Mouse (Mus musculus) yolk sac, embryonic 10.5 days (tissue): Measurements from ENCODE around the gene Taf4.

Source experiments
- DNase-seq: peaks from one replicate; pipeline ENCODE4 v3.0.0-alpha.2; 2017; ENCODE audit warnings: low spot score

The Taf4 gene

DNA sequence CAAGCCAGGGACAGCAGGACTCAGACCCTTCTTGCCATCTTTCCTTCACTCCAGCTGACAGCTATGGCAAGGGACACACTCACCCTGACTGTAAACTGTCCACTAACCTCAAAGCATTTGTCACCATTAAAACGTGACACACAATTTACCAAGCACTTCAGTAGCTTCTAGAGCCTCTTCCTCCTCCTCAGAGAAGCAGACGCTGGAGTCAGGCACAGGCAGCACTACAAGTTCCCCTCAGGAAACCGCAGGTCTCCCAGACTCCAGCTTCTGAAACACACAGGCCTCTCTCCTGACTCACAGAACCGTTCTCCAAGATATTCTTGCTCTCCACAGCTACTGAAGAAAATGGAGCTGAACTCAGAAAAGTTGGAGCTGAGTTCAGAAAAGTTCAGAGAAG lies 39.4 kb downstream of the Taf4 start:
- DNase-seq, result no peak

DNA sequence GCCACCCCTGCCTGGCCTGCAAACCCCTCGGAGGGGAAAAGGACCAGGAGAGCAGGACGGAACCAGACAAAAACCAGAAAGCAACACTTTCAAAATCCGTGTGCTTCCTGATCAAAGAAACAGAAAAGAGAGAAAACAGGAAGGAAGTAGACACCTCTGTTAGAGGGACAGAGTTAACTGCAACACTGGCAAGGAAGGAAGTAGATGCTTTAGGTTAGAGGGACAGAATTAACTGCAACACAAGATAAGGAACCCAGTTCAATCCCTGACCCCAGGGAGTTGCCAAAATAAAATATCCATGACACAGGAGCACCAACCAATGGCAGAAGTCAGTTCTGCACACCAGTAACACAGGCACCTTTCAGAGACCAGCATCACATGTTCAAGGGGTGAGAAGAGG lies 42.3 kb downstream of the Taf4 start:
- no peak for DNase-seq

DNA sequence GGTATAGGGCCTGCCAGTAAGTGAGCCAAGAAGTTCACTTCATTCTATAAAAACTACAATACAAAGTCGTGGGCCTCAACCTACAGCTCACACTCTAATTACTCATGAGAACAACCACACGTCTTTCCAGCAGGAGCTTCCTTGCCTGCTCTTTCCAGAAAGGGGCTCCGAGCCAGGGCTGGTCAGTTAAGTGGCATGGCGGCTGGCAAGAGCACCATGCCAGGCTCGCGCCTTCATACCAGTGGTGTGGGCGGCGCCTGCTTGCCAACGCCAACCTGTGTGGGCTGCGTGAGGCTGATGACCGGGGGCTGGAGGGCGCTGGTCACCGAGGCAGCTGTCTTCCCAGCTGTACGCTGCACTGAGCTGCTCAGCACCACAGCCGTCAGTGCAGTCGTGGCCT lies 44.7 kb downstream of the Taf4 start:
- no peak for DNase-seq

DNA sequence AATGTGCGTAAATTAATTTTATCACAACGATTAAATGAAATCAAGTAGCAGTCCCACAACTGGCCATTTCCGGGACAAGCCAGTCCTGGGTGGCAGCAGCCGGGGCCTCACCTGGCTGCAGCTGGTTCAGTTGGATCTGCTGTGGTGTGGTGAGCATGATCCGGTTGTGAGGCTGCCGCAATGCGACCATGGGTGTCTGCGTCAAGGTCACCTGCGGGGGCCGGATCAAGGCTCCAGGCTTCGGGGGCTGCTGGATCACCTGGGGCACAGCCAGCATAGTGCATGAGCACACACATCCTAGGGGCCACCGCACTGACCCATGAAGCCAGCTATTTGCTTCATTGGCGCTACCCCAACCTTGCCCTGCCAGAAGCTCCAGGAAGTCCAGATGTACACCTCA lies 47.3 kb downstream of the Taf4 start:
- no peak for DNase-seq

DNA sequence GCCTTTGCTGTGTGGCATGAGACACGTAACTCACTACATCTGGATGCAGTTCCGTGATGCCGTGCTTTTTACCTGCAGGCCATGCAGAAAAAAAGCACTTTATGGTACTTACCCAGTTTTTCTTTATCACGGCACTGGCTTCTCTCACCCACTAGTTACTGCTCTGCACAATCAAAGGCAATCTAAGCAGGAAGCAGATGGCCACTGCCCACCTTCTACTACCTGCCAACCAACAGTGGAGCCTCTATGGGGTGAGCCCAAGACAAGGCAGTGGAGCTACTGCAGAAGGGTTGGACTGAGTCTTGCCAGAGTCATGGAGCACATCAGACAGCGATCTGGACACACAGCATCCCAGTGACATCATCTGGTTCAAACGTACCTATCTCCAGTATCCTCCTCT lies 52.4 kb downstream of the Taf4 start:
- DNase-seq, result no peak

DNA sequence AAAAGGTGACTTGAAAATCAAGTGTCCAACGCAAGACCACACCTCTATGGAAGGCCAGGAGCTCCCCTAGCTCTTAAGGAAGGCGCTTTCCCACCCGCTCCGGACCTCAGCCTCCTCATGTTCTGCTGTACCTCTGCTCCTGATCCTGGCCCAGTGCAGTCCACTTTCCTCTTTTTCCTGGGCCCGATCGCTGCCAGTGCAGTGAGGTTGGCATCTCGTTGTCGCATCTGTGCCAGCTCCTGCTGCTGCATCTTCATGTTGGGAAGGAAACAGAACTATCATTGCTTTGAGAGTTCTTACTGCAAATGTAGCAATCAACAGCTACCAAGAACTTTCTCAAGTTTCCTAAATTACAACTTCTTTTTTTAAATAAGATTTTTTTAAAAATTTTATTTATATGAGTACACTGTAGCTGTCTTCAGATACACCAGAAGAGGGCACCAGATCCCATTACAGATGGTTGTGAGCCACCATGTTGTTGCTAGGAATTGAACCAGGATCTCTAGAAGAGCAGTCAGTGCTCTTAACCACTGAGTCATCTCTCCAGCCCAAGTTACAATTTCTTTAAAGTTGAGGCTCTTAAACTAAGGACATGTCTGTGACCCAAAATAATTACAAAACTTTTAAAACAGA lies 55.3 kb downstream of the Taf4 start:
- no peak for DNase-seq

DNA sequence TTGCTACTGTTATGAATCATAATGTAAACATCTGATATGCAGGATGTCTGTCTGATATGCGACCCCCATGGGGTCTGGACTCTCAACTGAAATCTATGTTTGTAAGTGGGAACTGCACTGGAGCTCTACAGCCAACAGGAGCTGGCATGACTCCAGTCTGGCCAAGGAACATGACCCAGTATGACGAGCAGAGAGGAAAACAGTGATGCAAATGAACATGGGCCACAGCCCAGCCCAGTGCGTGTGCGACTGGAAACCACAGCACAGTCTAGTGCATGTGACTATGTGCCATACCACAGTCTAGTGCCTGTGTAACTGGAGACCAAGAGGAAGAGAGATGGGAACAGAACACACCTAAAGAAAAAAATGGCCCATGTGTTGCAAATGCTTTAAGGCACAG lies 56.4 kb downstream of the Taf4 start:
- no peak for DNase-seq

DNA sequence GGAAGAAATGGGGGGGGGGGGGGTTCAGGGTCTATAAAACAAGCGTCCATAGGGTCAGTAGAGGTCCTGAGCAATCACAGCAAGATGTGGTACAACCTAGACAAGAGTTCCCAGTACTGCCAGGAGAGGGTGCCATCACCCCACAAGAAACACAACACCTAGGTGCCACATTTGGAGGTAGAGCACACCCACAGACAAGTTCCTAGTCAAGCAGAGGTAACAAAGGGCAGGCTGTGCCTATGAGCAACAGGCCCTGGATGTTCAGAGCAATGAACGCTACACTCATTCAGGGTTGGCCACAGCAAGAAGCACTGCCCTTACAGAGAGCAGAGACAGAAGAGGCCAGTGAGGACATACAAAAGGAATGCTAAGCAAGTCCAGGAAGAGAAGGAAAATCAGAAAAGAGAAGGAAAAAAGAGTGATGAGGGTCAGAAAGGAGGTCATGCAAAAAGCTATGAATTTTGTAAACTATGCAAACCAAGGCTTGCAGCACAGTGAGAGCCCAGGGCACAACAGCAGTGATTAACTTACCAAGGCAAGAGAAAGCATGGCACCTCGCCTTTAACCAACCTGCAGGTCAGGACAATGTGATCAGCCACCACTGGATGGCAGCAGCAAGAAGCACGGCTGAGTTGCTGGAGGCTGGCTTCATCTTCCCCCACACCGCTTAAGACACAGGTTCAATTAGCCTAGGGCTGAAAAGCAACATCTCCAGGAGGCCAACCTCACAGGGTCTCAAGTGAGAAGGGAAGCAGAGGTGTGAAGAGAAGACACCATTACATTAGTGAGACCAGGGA lies 59.4 kb downstream of the Taf4 start:
- peak; percentile 35 for DNase-seq

DNA sequence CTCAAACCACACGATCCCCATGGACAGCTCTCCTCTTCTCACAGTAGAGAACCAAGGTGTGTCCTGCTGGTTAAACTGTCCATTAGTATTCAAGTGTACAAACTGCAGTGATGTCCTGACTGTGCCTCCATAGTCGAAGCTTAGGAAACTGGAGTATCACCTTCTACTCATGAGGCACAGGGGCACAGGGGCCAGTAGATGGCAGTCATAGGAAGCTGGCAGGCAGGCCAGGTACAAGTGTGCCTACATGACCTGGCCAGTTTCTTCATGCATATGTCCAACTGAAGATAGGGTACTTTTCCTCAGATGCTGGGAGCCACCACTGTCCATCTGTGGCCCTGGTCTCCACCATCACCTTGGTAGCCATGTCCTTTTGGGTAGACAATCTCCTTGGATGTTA lies 62.2 kb downstream of the Taf4 start:
- DNase-seq, result no peak

DNA sequence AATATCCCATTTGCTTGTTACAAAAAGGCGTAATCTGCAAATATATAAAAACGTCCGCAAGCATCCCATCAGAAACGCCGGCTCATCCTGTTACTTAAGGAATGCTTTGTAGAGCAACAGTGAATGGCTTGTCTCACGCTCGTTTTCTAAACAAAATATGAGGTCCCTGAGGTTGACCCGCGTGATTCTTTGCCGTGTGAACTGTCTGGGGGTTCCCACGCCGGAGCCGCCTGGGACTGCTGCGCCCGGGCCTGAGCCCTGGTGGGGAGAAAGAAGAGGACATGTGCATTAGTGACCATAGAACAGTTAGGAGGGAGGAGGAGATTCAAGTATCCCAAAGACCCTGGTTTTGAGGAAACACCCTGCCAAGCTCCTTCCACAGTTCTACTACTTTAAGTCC lies 63.1 kb downstream of the Taf4 start:
- no peak for DNase-seq

DNA sequence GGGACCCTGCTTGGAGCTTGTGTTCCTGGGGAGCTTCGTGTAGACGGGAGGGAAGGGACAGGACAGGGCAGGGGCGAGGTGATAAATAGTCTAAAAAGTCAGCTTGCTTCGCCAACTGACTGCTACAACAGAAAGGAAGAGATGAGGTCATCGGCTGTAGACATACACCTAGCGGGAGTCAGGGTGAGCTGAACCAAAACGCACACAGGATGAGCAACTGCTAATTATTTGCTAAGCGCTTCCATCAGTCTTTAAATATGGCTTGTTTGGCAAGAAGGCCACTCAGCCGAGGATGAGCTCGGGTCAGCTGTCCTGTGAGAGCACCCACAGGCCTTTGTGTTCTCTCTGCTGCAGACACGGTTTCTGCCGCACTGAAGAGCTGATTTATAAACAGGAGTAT lies 63.5 kb downstream of the Taf4 start:
- DNase-seq, result no peak

DNA sequence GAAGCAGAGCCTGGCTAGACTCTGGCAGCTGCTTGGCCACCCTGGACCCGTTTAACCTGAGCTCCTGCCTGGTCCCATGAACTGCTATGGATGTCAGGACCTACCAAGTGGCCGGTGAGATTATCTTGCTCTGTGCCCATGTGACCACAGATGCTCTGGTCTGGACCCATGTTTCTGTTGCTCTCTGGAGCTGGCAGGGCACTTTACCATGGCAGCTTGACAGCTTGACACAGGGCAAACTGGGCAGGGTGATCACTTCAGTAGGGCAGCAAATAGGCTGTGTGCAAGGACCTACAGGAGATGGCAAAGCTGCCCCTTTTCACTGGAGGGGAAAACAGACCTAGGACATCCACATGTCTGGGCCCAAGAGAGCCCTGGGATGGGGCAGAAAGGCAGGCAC lies 79.5 kb downstream of the Taf4 start:
- no peak for DNase-seq

DNA sequence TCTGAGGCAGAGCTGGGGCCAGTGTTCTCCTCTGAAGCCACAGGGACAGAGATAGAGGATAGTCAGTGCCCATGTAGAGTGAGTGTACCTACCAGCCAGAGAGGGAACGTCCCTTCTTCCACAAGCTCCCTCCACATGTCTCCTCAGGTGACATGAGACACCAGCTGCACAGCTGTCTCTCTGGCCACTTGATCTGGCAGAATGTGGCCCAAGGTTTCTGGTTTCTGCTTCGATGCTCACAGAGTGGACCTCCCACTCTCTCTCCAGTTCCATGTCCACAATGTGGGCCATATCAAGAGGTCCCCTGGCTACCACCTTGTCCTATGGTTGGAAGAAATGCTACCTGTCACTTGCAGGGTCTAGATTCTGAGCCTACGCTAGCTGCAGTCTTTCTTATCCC lies 85.4 kb downstream of the Taf4 start:
- no peak for DNase-seq

DNA sequence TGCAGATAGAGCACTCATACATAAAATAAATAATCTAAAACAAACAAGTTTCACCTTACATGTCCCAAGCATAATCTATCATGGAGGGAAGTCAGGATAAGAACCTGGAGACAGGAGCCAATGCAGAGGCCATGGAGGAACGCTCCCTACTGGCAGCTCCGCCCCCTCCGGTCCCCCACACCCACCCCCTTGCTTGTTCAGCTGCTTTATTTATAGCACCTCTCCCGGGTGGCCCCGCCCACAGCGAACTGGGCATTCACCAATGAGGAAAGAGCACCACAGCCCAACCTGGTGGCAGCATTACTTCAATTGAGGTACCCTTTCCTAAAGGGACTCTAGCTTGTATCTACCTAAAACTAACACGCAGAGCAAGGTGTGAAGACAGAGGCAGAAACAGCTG lies 91.9 kb downstream of the Taf4 start:
- DNase-seq, result no peak

DNA sequence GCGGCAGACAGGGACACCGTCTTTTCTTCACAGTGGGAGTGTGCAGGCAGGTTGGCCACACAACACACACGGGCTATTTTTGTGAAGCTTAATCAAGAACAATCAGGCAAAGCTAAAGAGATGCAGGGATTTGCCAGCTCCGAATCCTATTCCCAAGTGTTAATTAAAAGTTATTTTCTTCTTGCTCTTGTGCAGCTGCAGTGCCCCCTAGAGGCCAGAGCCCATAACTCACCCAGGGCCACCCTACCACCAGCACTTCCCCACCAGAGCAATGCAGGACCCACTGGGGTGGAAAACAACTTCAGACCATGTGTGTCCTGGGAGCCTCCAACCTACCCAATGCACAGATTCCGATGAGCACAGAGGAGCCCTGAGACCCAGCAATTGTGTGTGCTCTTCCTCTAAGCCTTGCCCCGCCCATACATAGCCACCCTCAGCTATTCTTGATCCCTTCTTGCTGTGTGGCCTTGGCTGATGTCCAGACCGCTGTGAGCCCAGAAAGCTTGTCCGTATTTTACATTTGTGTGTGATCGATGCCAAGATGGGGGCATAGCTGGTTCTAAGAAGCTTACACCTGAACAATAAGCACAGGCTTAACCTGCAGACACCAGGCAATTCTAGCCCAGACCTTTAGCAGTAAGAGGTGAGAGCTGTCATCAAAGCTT lies 98.8 kb downstream of the Taf4 start:
- no peak for DNase-seq

DNA sequence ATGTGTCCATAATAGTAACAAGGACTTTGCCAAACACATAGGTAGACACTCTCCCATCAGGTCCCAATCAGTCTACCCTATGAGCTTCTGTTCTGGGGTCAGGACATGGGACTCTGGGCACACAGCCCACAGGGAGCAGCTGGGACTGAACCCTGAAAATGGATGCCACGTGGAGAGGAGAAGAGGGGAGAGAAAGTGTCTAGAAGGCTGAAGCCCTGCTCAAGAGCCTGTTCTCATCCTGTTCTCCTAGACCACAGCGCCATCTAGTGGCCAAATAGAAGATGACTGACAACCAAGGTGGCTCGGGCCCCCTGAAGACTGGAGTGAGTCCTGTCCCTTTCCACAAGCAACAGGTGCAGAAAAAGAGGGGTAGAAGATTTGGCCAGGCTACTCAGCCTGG lies 101.3 kb downstream of the Taf4 start:
- peak; percentile 36 for DNase-seq

DNA sequence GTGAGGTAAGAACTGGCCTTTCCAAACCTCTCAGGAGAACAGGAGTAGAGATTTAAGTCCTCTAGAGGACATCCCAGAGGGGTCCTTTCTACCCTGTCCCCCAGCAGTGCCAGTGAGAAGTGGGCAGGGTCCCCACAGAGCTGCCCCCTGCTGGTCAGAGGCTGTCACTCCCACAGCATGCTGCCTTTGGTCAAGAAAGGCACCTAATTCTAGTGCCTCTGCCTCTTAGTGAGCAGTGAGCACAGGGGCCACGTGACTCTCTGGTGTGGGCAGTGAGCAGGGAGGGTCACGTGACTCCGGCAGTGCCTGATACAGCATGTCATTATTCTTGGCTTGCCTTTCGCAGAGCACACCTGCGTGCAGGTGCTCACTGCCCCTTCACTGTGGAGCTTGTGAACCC lies 103.1 kb downstream of the Taf4 start:
- DNase-seq, result no peak

DNA sequence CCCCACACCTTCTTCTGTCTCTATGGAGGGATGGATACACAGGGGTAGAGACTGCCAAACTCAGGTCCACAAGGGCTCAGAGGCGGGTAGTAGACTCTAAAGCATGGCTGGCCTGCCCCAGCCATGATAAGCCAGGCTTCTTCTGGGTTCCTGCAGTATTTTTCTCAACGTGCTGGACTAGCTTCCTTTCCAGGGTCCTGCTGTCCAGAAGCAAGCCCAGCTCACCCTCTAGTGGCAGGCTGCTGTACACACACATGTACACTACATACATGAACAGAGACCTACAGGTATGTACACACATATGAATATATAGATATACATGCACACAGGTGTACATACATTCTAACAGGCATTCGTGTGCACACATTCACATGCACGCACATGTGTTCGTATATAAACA lies 103.7 kb downstream of the Taf4 start:
- no peak for DNase-seq

DNA sequence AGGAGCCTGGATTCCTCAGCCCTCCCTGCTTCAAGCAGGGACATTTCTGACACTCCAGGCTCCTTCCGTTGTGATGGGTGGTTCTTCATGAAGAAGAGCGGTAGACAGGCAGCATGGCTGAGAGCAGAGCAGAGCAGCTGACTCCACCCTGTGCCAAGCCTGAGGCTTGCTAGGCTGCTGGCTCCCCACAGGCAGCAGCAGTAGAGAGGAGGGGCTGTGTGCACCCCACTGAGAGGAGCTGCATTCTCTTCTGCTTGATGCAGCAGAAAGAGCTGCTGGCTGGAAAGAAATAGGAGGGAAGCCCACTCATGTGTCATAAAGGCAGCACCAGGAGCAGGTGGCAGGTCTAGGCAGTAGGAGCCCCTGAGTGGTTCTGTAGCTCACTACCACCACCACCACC lies 106.6 kb downstream of the Taf4 start:
- no peak for DNase-seq

DNA sequence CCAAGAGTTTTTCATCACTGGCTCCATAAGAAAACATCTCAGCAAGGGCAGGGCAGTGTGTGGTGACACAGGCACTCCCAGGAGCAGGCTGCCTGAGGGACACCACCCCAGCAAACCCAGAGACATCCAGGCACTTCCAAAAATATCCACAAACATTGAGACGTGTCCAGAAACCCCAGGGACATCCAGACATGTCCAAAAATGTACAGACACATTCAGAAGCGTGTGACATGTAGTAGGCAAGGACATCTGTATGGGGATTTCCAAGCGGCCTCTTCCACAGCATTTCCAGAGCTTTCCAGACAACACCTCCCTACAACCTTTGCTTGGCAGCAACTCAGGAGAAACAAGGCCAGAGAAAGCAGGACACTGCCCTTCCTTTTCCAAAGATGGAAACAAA lies 108.8 kb downstream of the Taf4 start:
- DNase-seq, result no peak

DNA sequence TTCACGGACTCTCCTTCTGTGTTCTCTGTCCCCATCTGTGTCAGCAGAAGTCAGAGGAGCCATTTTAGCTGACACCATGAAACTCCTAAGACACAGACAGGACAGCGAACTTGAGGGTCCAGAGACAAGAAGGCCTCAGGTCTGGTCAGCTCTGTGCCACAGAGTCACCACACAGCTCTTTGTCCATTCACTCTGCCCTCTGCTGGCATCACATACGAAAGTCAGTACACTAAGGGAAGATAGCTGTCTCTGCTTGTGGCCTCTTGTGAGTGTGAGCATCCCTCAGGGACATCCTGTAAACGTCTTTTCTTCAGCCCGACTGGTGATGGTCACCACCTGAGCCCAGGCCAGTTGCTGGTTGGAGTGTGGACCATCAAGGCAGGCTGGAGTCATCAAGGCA lies 111.3 kb downstream of the Taf4 start:
- DNase-seq, result no peak

DNA sequence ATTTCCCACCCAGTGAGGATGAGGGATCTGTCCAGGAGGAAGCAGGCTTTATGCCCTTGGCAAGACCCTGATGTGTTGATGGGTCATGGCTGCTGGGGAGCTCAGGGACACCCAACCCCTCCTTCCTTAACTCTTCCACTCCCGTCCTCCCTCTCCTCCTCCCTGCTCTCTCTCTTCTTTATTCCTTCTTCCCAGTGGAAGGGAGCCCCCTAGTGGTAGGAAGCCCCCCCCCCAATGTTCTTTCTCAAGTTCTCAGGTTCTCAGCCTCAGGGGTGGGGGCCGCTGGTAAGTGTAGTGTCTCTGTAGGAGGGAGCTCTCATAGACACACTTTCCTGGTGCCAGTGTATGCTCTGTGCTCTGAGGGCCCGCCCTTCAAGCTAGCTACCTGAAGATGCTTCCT lies 113.2 kb downstream of the Taf4 start:
- no peak for DNase-seq

DNA sequence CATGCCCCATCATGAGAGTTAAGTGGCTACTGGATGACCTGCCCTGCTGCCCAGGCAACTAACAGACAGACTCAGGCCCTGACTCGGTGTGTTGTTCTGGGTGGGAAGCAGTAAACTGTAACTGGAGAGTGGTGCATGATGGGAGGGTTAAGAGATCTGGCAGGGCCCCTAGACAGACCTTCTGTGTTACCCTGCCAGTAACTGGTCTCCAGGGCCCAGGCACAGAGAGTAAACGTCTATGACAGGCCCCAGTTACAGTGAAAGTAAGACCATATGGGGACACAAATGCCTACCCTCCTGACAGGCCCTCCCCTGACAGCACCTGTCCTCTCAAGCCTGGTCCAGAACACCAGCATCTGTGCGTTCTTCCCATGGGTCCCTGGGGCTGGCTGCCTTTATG lies 113.8 kb downstream of the Taf4 start:
- DNase-seq, result no peak
